Mouse (Mus musculus) forebrain, postnatal 0 days (tissue): ENCODE measurements around the gene Olfr1446. TPM values are rescaled to one million over a fixed set of nuclear protein-coding genes. Genes with fewer than 3 reads are reported as not detected.

Experiments used
- ATAC-seq: fragments of 200-750 bp; cut with Nextera tagmentation; 2 replicates; pipeline ENCODE4 v1.8.0; 2017; ENCODE audit warnings: mild to moderate bottlenecking, moderate library complexity
- DNase-seq: peaks from one replicate; pipeline ENCODE4 v3.0.0-alpha.2; 2015
- H3K27ac ChIP-seq: fragments of 300-500 bp; sonication (generic); 2 replicates; pipeline ENCODE4 v1.5.1; 2014; ENCODE audit warnings: low read depth, mild to moderate bottlenecking, antibody characterized with exemption, low read length, moderate library complexity, mixed read lengths
- H3K27me3 ChIP-seq: fragments of 300-500 bp; sonication (generic); 2 replicates; pipeline ENCODE4 v1.6.1; 2014; ENCODE audit warnings: mild to moderate bottlenecking, low read length, mixed read lengths; ENCODE audit not compliant: insufficient read depth
- H3K36me3 ChIP-seq: fragments of 300-500 bp; sonication (generic); 2 replicates; pipeline ENCODE4 v1.6.1; 2014; ENCODE audit warnings: mild to moderate bottlenecking, moderate library complexity; ENCODE audit not compliant: insufficient read depth
- H3K4me1 ChIP-seq: fragments of 300-500 bp; sonication (generic); 2 replicates; pipeline ENCODE4 v1.6.1; 2014; ENCODE audit warnings: antibody characterized with exemption; ENCODE audit not compliant: insufficient read depth
- H3K4me2 ChIP-seq: fragments of 300-500 bp; sonication (generic); 2 replicates; pipeline ENCODE4 v1.6.1; 2014; ENCODE audit warnings: low read depth, mild to moderate bottlenecking, moderate library complexity
- H3K4me3 ChIP-seq: fragments of 300-500 bp; sonication (generic); 2 replicates; pipeline ENCODE4 v1.5.1; 2014; ENCODE audit warnings: low read depth, low read length, mixed read lengths
- H3K9ac ChIP-seq: fragments of 300-500 bp; sonication (generic); 2 replicates; pipeline ENCODE4 v1.6.1; 2014; ENCODE audit warnings: mild to moderate bottlenecking
- H3K9me3 ChIP-seq: fragments of 300-500 bp; sonication (generic); 2 replicates; pipeline ENCODE4 v1.6.1; 2016; ENCODE audit warnings: low read length
- CTCF ChIP-seq: sonication (generic); IDR thresholded peaks from 2 replicates; pipeline ENCODE4 v1.5.1; 2016; ENCODE audit warnings: antibody characterized with exemption, control low read depth, low read depth
- WGBS: fragments of 180-500 bp; shearing (Covaris S2); extraction: QIAGEN DNeasy Blood & Tissue Kit; methylation state at CpG from one replicate; pipeline ENCODE4 v1.1.7; 2014; 5-methylcytosine and 5-hydroxymethylcytosine counted together
- polyA plus RNA-seq: library from polyadenylated mRNA; unstranded; fragments of >200 nt; fragmentation: Nextera tagmentation; extraction: Ambion mirVana; gene quantifications from 2 replicates; pipeline ENCODE4 v1.2.1, GENCODE M21; 2015
- total RNA-seq: library from RNA; depleted of rRNA; stranded (reverse); fragments of >200 nt; gene quantifications from 2 replicates; pipeline ENCODE4 v1.2.3, GENCODE M21; 2014; rRNA removed

Olfr1446 gene
- total and polyA plus RNA-seq, 2 experiments from 2014 or later = not detected

DNA sequence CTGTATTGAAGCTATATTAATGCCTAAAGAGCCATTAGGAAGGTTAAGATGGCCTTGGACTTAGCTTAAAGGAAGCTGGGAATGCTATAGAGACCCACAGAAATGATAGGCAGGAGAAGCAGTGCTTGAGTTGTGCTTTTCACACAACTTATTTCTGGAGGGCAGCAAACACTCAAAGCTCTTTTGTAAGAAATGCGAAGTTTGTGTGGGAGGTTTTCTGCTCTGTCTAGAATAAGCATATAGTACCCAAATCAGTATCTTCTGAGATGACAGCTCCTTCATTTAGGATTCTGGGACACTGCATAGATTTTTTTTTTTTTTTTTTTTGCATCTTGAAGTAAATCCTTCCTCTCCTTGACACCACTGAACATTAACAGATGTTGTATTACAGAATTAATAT lies 54.8 kb downstream of the Olfr1446 start:
- no peaks in the 10 kb centered on the region for H3K27me3 ChIP-seq
- H3K27ac ChIP-seq = no peak overlapping the region
- no peak for TF ChIP-seq CTCF
- H3K4me1 ChIP-seq = no peaks in the 10 kb centered on the region
- no peak overlapping the region for H3K9ac ChIP-seq
- no peak for ATAC-seq
- no peak overlapping the region for H3K4me3 ChIP-seq
- 88% methylated on average over 1 of the region's 1 CpGs for WGBS
- no peak overlapping the region for H3K4me2 ChIP-seq
- no peaks in the 10 kb centered on the region for H3K9me3 ChIP-seq
- DNase-seq = no peak
- H3K36me3 ChIP-seq = no peaks in the 10 kb centered on the region

Other genes starting within 250 kb of the Olfr1446 start
- not detected in 2 replicates for gene Olfr1442, start 223.1 kb downstream of the Olfr1446 start, total RNA-seq
- not detected in 2 replicates for gene Olfr1442, start 223.1 kb downstream of the Olfr1446 start, polyA plus RNA-seq
- not detected in 2 replicates for gene Olfr1443, start 215.4 kb downstream of the Olfr1446 start, total RNA-seq
- gene Olfr1443, start 215.4 kb downstream of the Olfr1446 start, polyA plus RNA-seq = not detected in 2 replicates
- gene Keg1, start 197.7 kb downstream of the Olfr1446 start, total RNA-seq = not detected in 2 replicates
- gene Keg1, start 197.7 kb downstream of the Olfr1446 start, polyA plus RNA-seq = not detected in 2 replicates
- 1.3 TPM in 2 replicates for gene Cntf, start 127.9 kb downstream of the Olfr1446 start, total RNA-seq
- gene Cntf, start 127.9 kb downstream of the Olfr1446 start, polyA plus RNA-seq = 0.96 and 1.1 TPM in 2 replicates
- gene Zfp91, start 97.4 kb downstream of the Olfr1446 start, total RNA-seq = 52.9 and 61.1 TPM in 2 replicates
- gene Zfp91, start 97.4 kb downstream of the Olfr1446 start, polyA plus RNA-seq = 10.0 and 11.6 TPM in 2 replicates
- gene Lpxn, start 97.3 kb downstream of the Olfr1446 start, total RNA-seq = 1.8 and 2.2 TPM in 2 replicates
- gene Lpxn, start 97.3 kb downstream of the Olfr1446 start, polyA plus RNA-seq = 0.59 and 1.3 TPM in 2 replicates
- not detected in 2 replicates for gene Gm5244, start 46.8 kb downstream of the Olfr1446 start, total RNA-seq
- gene Gm5244, start 46.8 kb downstream of the Olfr1446 start, polyA plus RNA-seq = not detected in 2 replicates
- not detected in 2 replicates for gene Olfr1444, start 36.2 kb downstream of the Olfr1446 start, total RNA-seq
- not detected in 2 replicates for gene Olfr1444, start 36.2 kb downstream of the Olfr1446 start, polyA plus RNA-seq
- not detected in 2 replicates for gene Olfr1445, start 9.7 kb downstream of the Olfr1446 start, total RNA-seq
- gene Olfr1445, start 9.7 kb downstream of the Olfr1446 start, polyA plus RNA-seq = not detected in 2 replicates
- not detected in 2 replicates for gene Olfr1447, start 10.2 kb upstream of the Olfr1446 start, total RNA-seq
- not detected in 2 replicates for gene Olfr1447, start 10.2 kb upstream of the Olfr1446 start, polyA plus RNA-seq
- gene Olfr1448, start 30.9 kb upstream of the Olfr1446 start, total RNA-seq = not detected in 2 replicates
- not detected in 2 replicates for gene Olfr1448, start 30.9 kb upstream of the Olfr1446 start, polyA plus RNA-seq
- gene Olfr1449, start 37.3 kb upstream of the Olfr1446 start, total RNA-seq = not detected in 2 replicates
- gene Olfr1449, start 37.3 kb upstream of the Olfr1446 start, polyA plus RNA-seq = not detected in 2 replicates
- not detected in 2 replicates for gene Olfr1450, start 56.7 kb upstream of the Olfr1446 start, total RNA-seq
- gene Olfr1450, start 56.7 kb upstream of the Olfr1446 start, polyA plus RNA-seq = not detected in 2 replicates
- gene Olfr1451, start 101.5 kb upstream of the Olfr1446 start, total RNA-seq = not detected in 2 replicates
- not detected in 2 replicates for gene Olfr1451, start 101.5 kb upstream of the Olfr1446 start, polyA plus RNA-seq
- gene Olfr1453, start 134.8 kb upstream of the Olfr1446 start, total RNA-seq = not detected in 2 replicates
- not detected in 2 replicates for gene Olfr1453, start 134.8 kb upstream of the Olfr1446 start, polyA plus RNA-seq
- gene Olfr1454, start 167.1 kb upstream of the Olfr1446 start, total RNA-seq = not detected in 2 replicates
- gene Olfr1454, start 167.1 kb upstream of the Olfr1446 start, polyA plus RNA-seq = not detected in 2 replicates
- not detected in 2 replicates for gene Olfr1457, start 204.4 kb upstream of the Olfr1446 start, total RNA-seq
- not detected in 2 replicates for gene Olfr1457, start 204.4 kb upstream of the Olfr1446 start, polyA plus RNA-seq
- not detected in 2 replicates for gene Olfr1458, start 213.3 kb upstream of the Olfr1446 start, total RNA-seq
- not detected in 2 replicates for gene Olfr1458, start 213.3 kb upstream of the Olfr1446 start, polyA plus RNA-seq